Mouse (Mus musculus) erythroblast, embryonic 14.5 days (primary cell): Measurements from ENCODE around the gene Tradd.

ENCODE experiments used
- GATA1 ChIP-seq: IDR thresholded peaks from 2 replicates; pipeline ENCODE4 v1.6.1; 2012; ENCODE audit warnings: low read length, inconsistent platforms, mixed read lengths
- TAL1 ChIP-seq: IDR thresholded peaks from 3 replicates; pipeline ENCODE4 v1.6.1; 2012; ENCODE audit warnings: low read length, inconsistent platforms, mixed read lengths

DNA sequence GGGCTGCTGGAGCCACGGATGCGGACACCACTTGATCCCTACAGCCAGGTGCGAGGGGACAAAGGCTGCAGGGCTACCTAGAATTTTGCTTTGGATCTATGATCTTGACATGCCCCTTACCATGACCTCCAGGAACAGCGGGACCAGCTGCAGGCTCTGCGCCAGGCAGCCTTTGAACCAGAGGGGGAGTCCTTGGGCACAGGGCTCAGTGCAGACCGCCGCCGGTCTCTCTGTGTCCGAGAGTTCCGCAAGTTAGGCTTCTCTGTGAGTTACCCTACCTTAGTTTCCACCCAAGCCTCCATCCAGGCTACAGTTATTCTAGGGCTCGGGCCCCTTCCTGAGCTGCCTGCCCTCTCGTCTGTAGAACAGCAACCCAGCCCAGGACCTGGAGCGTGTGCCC is 43.3 kb upstream of the Tradd start:
- TF ChIP-seq TAL1 (no peak), GATA1 (no peak)
